Mouse (Mus musculus): ENCODE data around the gene Tmem247.

GRCm38 (mm10) chr17:86880461-86881044 lies 36.6 kb upstream of the Tmem247 start:
- TF ChIP-seq CTCF (IDR thresholded peaks at IDR 0.05; ENCODE audit: low read depth) (no peak), EP300 (optimal IDR thresholded peaks at IDR 0.05) (no peak)

Data from stomach, postnatal 0 days (tissue).